Mouse (Mus musculus) testis, postnatal 10 days (tissue): ENCODE measurements around the gene Olfr1361.

Experiments
- DNase-seq: peaks from one replicate; pipeline ENCODE4 v3.0.0; 2021; ENCODE audit warnings: low spot score

Olfr1361 gene

GRCm38 (mm10) chr13:21663286-21663685 lies at the start of gene Olfr1361:
TSS of gene Olfr1361 (minus strand) at chr13:21663386.
- no peak for DNase-seq

- DNase-seq = no peak
These were observed 48.5 kb upstream of the Olfr1361 start for GRCm38 (mm10) chr13:21711698-21712097.

GRCm38 (mm10) chr13:21710821-21711525 lies 47.8 kb upstream of the Olfr1361 start:
- peak; percentile 85 for DNase-seq

GRCm38 (mm10) chr13:21710031-21710711 lies 47.0 kb upstream of the Olfr1361 start:
- peak; percentile 93 for DNase-seq

GRCm38 (mm10) chr13:21706669-21707068 lies 43.5 kb upstream of the Olfr1361 start:
- no peak for DNase-seq

GRCm38 (mm10) chr13:21697811-21698210 lies 34.6 kb upstream of the Olfr1361 start, which contains the start of gene Olfr1359:
TSS of gene Olfr1359 (plus strand) at chr13:21698111.
- no peak for DNase-seq

GRCm38 (mm10) chr13:21677305-21677704 lies 14.1 kb upstream of the Olfr1361 start, which contains the start of gene Olfr1360:
TSS of gene Olfr1360 (minus strand) at chr13:21677405.
- DNase-seq = no peak

- no peak for DNase-seq
These were observed 20.8 kb downstream of the Olfr1361 start, which contains the start of gene Olfr11 for GRCm38 (mm10) chr13:21642418-21642817. TSS of gene Olfr11 (minus strand) at chr13:21642518.

GRCm38 (mm10) chr13:21613922-21614321 lies 49.3 kb downstream of the Olfr1361 start, which contains the start of gene Olfr1362:
TSS of gene Olfr1362 (minus strand) at chr13:21614022.
- no peak for DNase-seq
